Mouse (Mus musculus) erythroblast, embryonic 14.5 days (primary cell): ENCODE measurements around the gene Tax1bp1. TPM values are rescaled to one million over a fixed set of nuclear protein-coding genes. Genes with fewer than 3 reads are reported as not detected.
"Not testable (repeated sequence)": the region's sequence is repeated elsewhere in the genome, so short reads cannot be mapped to it uniquely, and the experiment has no call there.

Experiments used
- H3K27me3 ChIP-seq: 2 replicates; pipeline ENCODE4 v1.6.1; 2012; ENCODE audit warnings: inconsistent platforms; ENCODE audit not compliant: control insufficient read depth
- H3K36me3 ChIP-seq: 2 replicates; pipeline ENCODE4 v1.6.1; 2012; ENCODE audit warnings: mild to moderate bottlenecking, inconsistent platforms; ENCODE audit not compliant: control insufficient read depth
- H3K4me1 ChIP-seq: 2 replicates; pipeline ENCODE4 v1.6.1; 2012; ENCODE audit warnings: inconsistent platforms; ENCODE audit not compliant: control insufficient read depth
- H3K4me3 ChIP-seq: replicated peaks from 2 replicates; pipeline ENCODE3; 2012; ENCODE audit warnings: moderate library complexity, mild to moderate bottlenecking, inconsistent platforms
- H3K9me3 ChIP-seq: 2 replicates; pipeline ENCODE4 v1.6.1; 2012; ENCODE audit warnings: low read length, inconsistent platforms, mixed read lengths; ENCODE audit not compliant: control insufficient read depth
- GATA1 ChIP-seq: IDR thresholded peaks from 2 replicates; pipeline ENCODE4 v1.6.1; 2012; ENCODE audit warnings: low read length, inconsistent platforms, mixed read lengths
- TAL1 ChIP-seq: IDR thresholded peaks from 3 replicates; pipeline ENCODE4 v1.6.1; 2012; ENCODE audit warnings: low read length, inconsistent platforms, mixed read lengths
- polyA plus RNA-seq: library from polyadenylated mRNA; stranded (reverse); fragments of >175 nt; gene quantifications from 2 replicates; pipeline ENCODE4 v1.2.3, GENCODE M21; 2012

The Tax1bp1 gene
- polyA plus RNA-seq = 1.3 and 2.0 TPM in 2 replicates

- H3K27me3 ChIP-seq = no peaks in the 10 kb centered on the region
- no peaks in the 10 kb centered on the region for H3K9me3 ChIP-seq
- H3K4me3 ChIP-seq = peak within 1 kb of the TSS; percentile 99
- TF ChIP-seq GATA1 (no peak), TAL1 (no peak)
- no peaks in the 10 kb centered on the region; the same call in 1 of the 2 replicates for H3K36me3 ChIP-seq
- peaks cover 39% of the 10 kb centered on the region for H3K4me1 ChIP-seq
These were observed at the start of gene Tax1bp1 for GRCm38 (mm10) chr6:52713104-52713896. Gene Tax1bp1, plus strand, starts transcription at chr6:52713729.

DNA sequence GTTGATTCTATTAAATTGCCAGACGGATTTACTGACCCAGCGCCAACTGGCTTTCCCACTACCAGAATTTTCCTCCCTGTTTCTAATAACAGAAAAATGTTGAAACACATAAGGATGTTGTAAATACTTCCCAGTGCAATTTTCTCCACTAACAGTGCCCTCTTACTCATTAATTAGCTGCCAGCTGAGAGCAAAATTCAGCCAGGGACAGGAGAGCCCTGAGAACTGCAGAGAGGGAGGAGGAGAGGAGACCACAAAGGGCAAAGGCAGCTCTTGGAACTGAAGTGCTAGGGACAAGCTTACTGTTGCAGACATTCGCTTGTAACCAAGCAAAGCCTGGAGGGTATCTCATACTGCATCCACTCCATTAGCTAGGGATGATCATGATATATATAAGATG is 45.9 kb upstream of the Tax1bp1 start:
- TF ChIP-seq TAL1 (no peak), GATA1 (no peak)

GRCm38 (mm10) chr6:52669878-52670277 is 43.7 kb upstream of the Tax1bp1 start:
- H3K4me1 ChIP-seq, H3K36me3 ChIP-seq, H3K4me3 ChIP-seq, H3K27me3 ChIP-seq, H3K9me3 ChIP-seq: not testable (repeated sequence)

More for the DNA sequence above, 45.9 kb upstream of the Tax1bp1 start:
- Histone ChIP-seq H3K4me3 (no peak overlapping the region), H3K36me3 (no peaks in the 10 kb centered on the region), H3K27me3 (no peaks in the 10 kb centered on the region), H3K9me3 (no peaks in the 10 kb centered on the region), H3K4me1 (no peaks in the 10 kb centered on the region)

- Histone ChIP-seq H3K27me3 (no peaks in the 10 kb centered on the region), H3K4me1 (no peaks in the 10 kb centered on the region), H3K36me3 (no peaks in the 10 kb centered on the region), H3K4me3 (no peak overlapping the region), H3K9me3 (no peaks in the 10 kb centered on the region)
- TF ChIP-seq TAL1 = no peak
- no peak for TF ChIP-seq GATA1
These were observed 41.7 kb upstream of the Tax1bp1 start for GRCm38 (mm10) chr6:52671791-52672190.

DNA sequence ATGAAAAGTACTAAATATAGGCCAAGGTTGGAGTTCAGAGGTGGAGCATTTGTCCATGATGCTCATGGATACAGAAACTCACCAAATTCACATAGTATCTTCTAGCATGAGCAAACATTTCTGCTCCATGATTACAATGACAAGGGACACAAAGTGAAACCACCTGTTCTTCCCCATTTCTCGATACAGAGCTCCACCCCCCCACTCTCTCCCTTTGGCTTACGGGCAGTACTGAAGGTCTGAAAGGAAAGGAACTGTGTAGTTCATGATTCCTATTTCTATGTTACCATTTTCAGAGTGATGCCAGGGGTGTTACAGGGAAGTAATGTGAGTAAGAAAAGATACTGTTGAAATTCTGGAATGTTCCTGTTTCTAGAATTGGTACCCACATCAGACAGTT is 41.0 kb upstream of the Tax1bp1 start:
- Histone ChIP-seq H3K36me3 (no peaks in the 10 kb centered on the region), H3K27me3 (no peaks in the 10 kb centered on the region), H3K4me1 (no peaks in the 10 kb centered on the region), H3K9me3 (no peaks in the 10 kb centered on the region), H3K4me3 (no peak overlapping the region)
- no peak for TF ChIP-seq TAL1
- TF ChIP-seq GATA1 = no peak

DNA sequence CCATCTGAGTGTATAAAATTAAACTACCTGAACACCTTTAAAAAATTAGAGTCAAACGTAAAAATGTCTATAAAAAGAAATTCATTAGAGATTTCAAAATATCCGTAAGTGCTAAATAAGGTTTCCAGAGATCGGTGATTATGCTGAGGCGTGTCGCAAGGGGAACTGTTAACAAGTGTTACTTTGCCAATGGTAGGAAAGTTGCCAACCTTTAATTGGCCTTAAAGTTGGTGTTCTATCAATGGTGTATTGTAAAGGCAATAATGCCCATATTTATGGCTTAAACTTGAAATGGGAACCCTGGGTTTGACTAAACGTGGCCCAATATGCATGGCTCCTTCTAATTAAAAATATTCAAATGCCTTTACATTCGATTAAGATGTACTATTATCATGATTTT is 39.8 kb upstream of the Tax1bp1 start:
- Histone ChIP-seq H3K4me3 (no peak overlapping the region), H3K4me1 (no peaks in the 10 kb centered on the region), H3K27me3 (no peaks in the 10 kb centered on the region), H3K36me3 (no peaks in the 10 kb centered on the region), H3K9me3 (no peaks in the 10 kb centered on the region)
- no peak for TF ChIP-seq GATA1
- no peak for TF ChIP-seq TAL1

GRCm38 (mm10) chr6:52674541-52674940 is 39.0 kb upstream of the Tax1bp1 start:
- Histone ChIP-seq H3K4me1 (no peaks in the 10 kb centered on the region), H3K36me3 (no peaks in the 10 kb centered on the region), H3K27me3 (no peaks in the 10 kb centered on the region), H3K9me3 (no peaks in the 10 kb centered on the region), H3K4me3 (no peak overlapping the region)
- TF ChIP-seq TAL1 = no peak
- TF ChIP-seq GATA1 = no peak

DNA sequence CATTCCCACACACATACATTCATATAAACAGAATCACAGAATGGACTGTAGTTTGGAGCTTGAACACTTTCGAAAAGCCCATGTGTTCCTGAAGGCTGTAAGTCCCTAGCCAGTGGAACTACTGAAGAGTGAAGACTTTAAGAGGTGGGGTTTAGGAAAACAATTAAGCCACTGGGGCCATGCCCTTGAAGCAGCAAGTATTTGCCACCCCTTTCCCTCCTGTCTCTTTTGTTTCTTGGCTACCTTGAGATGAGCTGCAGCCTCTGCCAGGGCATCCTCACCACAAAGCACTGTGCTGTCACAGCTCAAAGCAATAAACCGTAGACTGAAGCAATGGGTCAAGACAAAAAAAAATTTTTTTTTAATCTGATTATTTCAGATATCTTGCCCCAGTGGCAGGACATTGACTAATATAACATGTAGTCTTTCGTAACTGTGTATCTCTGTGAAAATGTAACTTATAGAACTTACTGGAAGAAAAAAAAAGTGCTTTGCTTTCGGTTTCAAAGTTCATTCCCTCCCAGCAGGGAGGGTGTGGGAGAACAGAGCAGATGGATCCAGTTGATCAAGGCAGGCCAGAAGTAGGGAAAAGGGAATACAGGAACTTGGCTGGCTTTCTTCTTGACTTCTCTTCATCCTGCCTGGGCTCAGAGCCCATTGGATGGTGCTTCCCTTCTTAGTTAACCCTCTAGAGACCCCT is 38.2 kb upstream of the Tax1bp1 start:
- Histone ChIP-seq H3K36me3 (no peaks in the 10 kb centered on the region), H3K9me3 (no peaks in the 10 kb centered on the region), H3K4me1 (no peaks in the 10 kb centered on the region), H3K27me3 (no peaks in the 10 kb centered on the region), H3K4me3 (no peak overlapping the region)
- TF ChIP-seq TAL1 = no peak
- TF ChIP-seq GATA1 = no peak

GRCm38 (mm10) chr6:52677534-52677933 is 36.0 kb upstream of the Tax1bp1 start:
- H3K9me3 ChIP-seq, H3K4me3 ChIP-seq, H3K27me3 ChIP-seq, H3K36me3 ChIP-seq, H3K4me1 ChIP-seq: not testable (repeated sequence)
